ENCODE assay signal across 24 mouse cellular contexts in the genomic region with DNA sequence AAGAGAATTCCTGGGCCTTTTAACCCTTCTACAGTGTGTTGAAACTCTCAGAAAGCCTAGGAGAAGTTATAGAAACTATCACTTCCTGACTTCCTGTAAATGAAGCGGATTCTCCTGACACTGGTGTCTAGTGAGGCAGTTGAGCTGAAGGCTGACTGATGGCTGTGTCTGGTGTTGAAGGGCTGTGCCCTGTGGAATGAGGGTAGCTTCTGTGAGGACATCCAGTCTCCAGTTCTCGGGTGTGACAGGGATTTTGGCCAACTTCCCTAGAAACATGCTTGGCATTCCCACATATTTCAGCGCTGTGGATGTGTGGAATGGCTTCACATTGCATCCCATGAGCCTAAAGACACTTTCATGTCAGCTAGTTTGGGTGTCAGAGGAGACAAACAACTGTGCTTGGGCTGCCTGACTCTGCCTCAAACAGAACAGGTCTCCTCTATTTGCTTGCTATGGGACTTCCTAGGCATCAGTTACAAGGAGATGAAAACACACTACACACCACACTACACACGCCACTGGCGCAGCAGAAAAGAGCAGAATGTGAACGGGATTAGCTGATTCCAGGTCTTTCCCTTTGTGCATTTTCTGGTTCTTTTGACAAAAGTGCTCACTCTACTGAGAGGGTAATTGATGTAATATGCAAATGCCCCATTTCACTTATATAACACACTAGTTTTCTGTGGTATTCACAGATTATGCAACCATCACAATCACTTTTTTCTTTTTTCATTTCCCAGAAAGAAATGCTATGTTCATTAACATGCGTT.
DNase-seq lines count a peak whose midpoint lies in the region; ATAC-seq lines count a peak whose summit lies in the region.
"Had no signal": no experiment of that assay in that cellular context is flagged by ENCODE, and none has a peak within 500 bp of the region (broad histone marks: within the 10 kb centered on the region; RNA-seq: fewer than 3 reads in every experiment).

No protein-coding gene starts in this region.

- no peak overlapping the region for H3K4me2 ChIP-seq in forebrain, embryonic 11.5 days (ENCODE audit: low read depth, low read length, severe bottlenecking)
- H3K4me2 ChIP-seq in forebrain, embryonic 15.5 days (replicated peaks), result no peak overlapping the region
- no peak overlapping the region for H3K4me2 ChIP-seq in kidney, embryonic 16.5 days (replicated peaks; ENCODE audit: low read depth, low read length)
- H3K4me2 ChIP-seq: embryonic facial prominence, embryonic 15.5 days; heart, embryonic 15.5 days; hindbrain, embryonic 12.5 days; kidney, embryonic 15.5 days; limb, embryonic 15.5 days; liver, embryonic 15.5 days; midbrain, embryonic 12.5 days had no signal

- no peak overlapping the region for H3K9ac ChIP-seq in forebrain, embryonic 11.5 days (ENCODE audit: low read length)
- no peak overlapping the region for H3K9ac ChIP-seq in forebrain, embryonic 15.5 days (replicated peaks)
- no peak overlapping the region for H3K9ac ChIP-seq in kidney, embryonic 16.5 days (replicated peaks; ENCODE audit: low read length)
- H3K9ac ChIP-seq: embryonic facial prominence, embryonic 15.5 days; heart, embryonic 15.5 days; hindbrain, embryonic 12.5 days; kidney, embryonic 15.5 days; limb, embryonic 15.5 days; liver, embryonic 15.5 days; midbrain, embryonic 12.5 days had no signal

- H3K4me3 ChIP-seq in forebrain, embryonic 11.5 days (ENCODE audit: low read depth, low read length), result no peak overlapping the region
- no peak overlapping the region for H3K4me3 ChIP-seq in forebrain, embryonic 15.5 days
- no peak overlapping the region for H3K4me3 ChIP-seq in kidney, embryonic 16.5 days (ENCODE audit: low read length)
- H3K4me3 ChIP-seq: embryonic facial prominence, embryonic 15.5 days; heart, adult 2 months; heart, embryonic 15.5 days; hindbrain, embryonic 12.5 days; kidney, embryonic 15.5 days; limb, embryonic 15.5 days; liver, embryonic 15.5 days; midbrain, embryonic 12.5 days had no signal

- H3K9me3 ChIP-seq in forebrain, embryonic 11.5 days (ENCODE audit: control insufficient read depth, low read length), result no peaks in the 10 kb centered on the region
- H3K9me3 ChIP-seq in forebrain, embryonic 15.5 days, result no peaks in the 10 kb centered on the region
- no peaks in the 10 kb centered on the region for H3K9me3 ChIP-seq in kidney, embryonic 16.5 days (ENCODE audit: low read length)
- H3K9me3 ChIP-seq: embryonic facial prominence, embryonic 15.5 days; heart, embryonic 15.5 days; hindbrain, embryonic 12.5 days; kidney, embryonic 15.5 days; limb, embryonic 15.5 days; liver, embryonic 15.5 days; midbrain, embryonic 12.5 days had no signal

- no peaks in the 10 kb centered on the region for H3K27me3 ChIP-seq in forebrain, embryonic 11.5 days (ENCODE audit: control insufficient read depth, insufficient read depth, low read length)
- no peaks in the 10 kb centered on the region for H3K27me3 ChIP-seq in forebrain, embryonic 15.5 days
- no peaks in the 10 kb centered on the region for H3K27me3 ChIP-seq in kidney, embryonic 16.5 days (ENCODE audit: insufficient read depth, low read length)
- H3K27me3 ChIP-seq: embryonic facial prominence, embryonic 15.5 days; heart, embryonic 15.5 days; hindbrain, embryonic 12.5 days; kidney, embryonic 15.5 days; limb, embryonic 15.5 days; liver, embryonic 15.5 days; midbrain, embryonic 12.5 days had no signal

- peak; percentile 20 for DNase-seq in heart, postnatal 4 days
- DNase-seq in heart, adult 18-20 months, result no peak
- no peak for DNase-seq in forebrain, embryonic 11.5 days (ENCODE audit: low spot score)
- peak; percentile 34 for DNase-seq in lung, postnatal 25 days (ENCODE audit: low spot score)
- DNase-seq in yolk sac, embryonic 10.5 days (ENCODE audit: low spot score), result no peak
- no peak for DNase-seq in layer of hippocampus, adult 9-10 months (ENCODE audit: low spot score)
- DNase-seq: adrenal gland, postnatal 36 days; cerebellum, adult 11 months; cerebellum, adult 9-11 months; gastrocnemius, postnatal 25 days; heart, adult 2 months; kidney, postnatal 4 days; left cerebral cortex, postnatal 4 days; right cerebral cortex, postnatal 14 days had no signal

- H3K36me3 ChIP-seq in forebrain, embryonic 11.5 days (ENCODE audit: control insufficient read depth, insufficient read depth, low read length), result no peaks in the 10 kb centered on the region
- H3K36me3 ChIP-seq in forebrain, embryonic 15.5 days, result no peaks in the 10 kb centered on the region
- no peaks in the 10 kb centered on the region for H3K36me3 ChIP-seq in kidney, embryonic 16.5 days (ENCODE audit: insufficient read depth, low read length)
- H3K36me3 ChIP-seq: embryonic facial prominence, embryonic 15.5 days; heart, embryonic 15.5 days; hindbrain, embryonic 12.5 days; kidney, embryonic 15.5 days; limb, embryonic 15.5 days; liver, embryonic 15.5 days; midbrain, embryonic 12.5 days had no signal

- H3K27ac ChIP-seq in forebrain, embryonic 11.5 days (ENCODE audit: low read depth, low read length), result no peak overlapping the region
- H3K27ac ChIP-seq in forebrain, embryonic 15.5 days (replicated peaks), result peak overlapping the region; percentile 34; the same call in 1 of the 2 replicates
- no peak overlapping the region for H3K27ac ChIP-seq in kidney, embryonic 16.5 days (ENCODE audit: low read length)
- H3K27ac ChIP-seq: embryonic facial prominence, embryonic 15.5 days; heart, adult 2 months; heart, embryonic 15.5 days; hindbrain, embryonic 12.5 days; kidney, embryonic 15.5 days; limb, embryonic 15.5 days; liver, embryonic 15.5 days; midbrain, embryonic 12.5 days had no signal

- H3K4me1 ChIP-seq in forebrain, embryonic 11.5 days (replicated peaks; ENCODE audit: control insufficient read depth, insufficient read depth, low read length), result peaks cover 6% of the 10 kb centered on the region; the same call in 1 of the 2 replicates
- H3K4me1 ChIP-seq in forebrain, embryonic 15.5 days, result peaks cover 12% of the 10 kb centered on the region
- no peaks in the 10 kb centered on the region for H3K4me1 ChIP-seq in kidney, embryonic 16.5 days (ENCODE audit: insufficient read depth, low read length)
- H3K4me1 ChIP-seq: embryonic facial prominence, embryonic 15.5 days; kidney, embryonic 15.5 days; limb, embryonic 15.5 days; liver, embryonic 15.5 days; midbrain, embryonic 12.5 days had no signal

- peak; percentile 52; the same call in 1 of the 2 replicates for ATAC-seq in forebrain, embryonic 11.5 days (replicated peaks; ENCODE audit: low FRiP score)
- ATAC-seq in forebrain, embryonic 15.5 days (replicated peaks), result peak; percentile 61
- ATAC-seq in kidney, embryonic 16.5 days (ENCODE audit: low FRiP score, low TSS enrichment), result no peak
- ATAC-seq: intestine, postnatal 0 days had no signal

- 67% methylated on average over 7 of the region's 7 CpGs for WGBS in forebrain, embryonic 11.5 days
- WGBS in forebrain, embryonic 15.5 days, result 40% methylated on average over 7 of the region's 7 CpGs
- WGBS in kidney, embryonic 16.5 days, result 91% methylated on average over 7 of the region's 7 CpGs

Comparison
In these comparisons a context has a peak if more than half of its experiments do, and no peak if none do; other contexts are left out.
1. DNase-seq: peak in heart, postnatal 4 days (single experiment) and lung, postnatal 25 days (single experiment); none in heart, adult 18-20 months (0 of 2), forebrain, embryonic 11.5 days (single experiment), yolk sac, embryonic 10.5 days (single experiment) and layer of hippocampus, adult 9-10 months (single experiment).